Mouse (Mus musculus): ENCODE results near the gene Sptan1. TPM values are rescaled to one million over a fixed set of nuclear protein-coding genes. Genes with fewer than 3 reads are reported as not detected.
"Not testable (repeated sequence)": the region's sequence is repeated elsewhere in the genome, so short reads cannot be mapped to it uniquely, and the experiment has no call there.

Gene Sptan1
- total RNA-seq, 1 experiment = 340 TPM

GRCm38 (mm10) chr2:30051992-30052761 lies 86.8 kb downstream of the Sptan1 start:
- Histone ChIP-seq H3K4me3 (ENCODE audit: insufficient read depth in 1 of 2, low read depth in 1 of 2, low read length in 2 of 2, poor library complexity in 1 of 2, severe bottlenecking in 1 of 2) (no peak overlapping the region), H3K9me3 (ENCODE audit: control insufficient read depth, insufficient read depth, low read depth, low read length) (no peaks in the 10 kb centered on the region), H3K9ac (ENCODE audit: insufficient read depth, low read depth, low read length, poor library complexity, severe bottlenecking) (0 out of 2 replicates have a peak overlapping the region, but pooled peaks have one; percentile 7), H3K4me1 (ENCODE audit: control insufficient read depth in 2 of 2, insufficient read depth in 2 of 2, low read length in 2 of 2, poor library complexity in 1 of 2) (peaks cover 3 to 13% of the 10 kb centered on the region in 2 experiments; a peak in 3 of 4 replicates), H3K36me3 (ENCODE audit: control insufficient read depth, insufficient read depth, low read length, poor library complexity, severe bottlenecking) (peaks cover under 1% of the 10 kb centered on the region; the same call in 1 of the 2 replicates), H3K27ac (ENCODE audit: insufficient read depth, low read depth, low read length, poor library complexity, severe bottlenecking) (no peak overlapping the region; the same call in 1 of the 2 replicates)
- in situ Hi-C loops (cut with MboI; ENCODE audit: low sequenced_read_pairs in 2 of 2, unreplicated experiment in 2 of 2) = no loop called here
- DNase-seq (ENCODE audit: low read depth, low spot score) = no peak
- no peak for TF ChIP-seq HCFC1 (IDR thresholded peaks at IDR 0.05; ENCODE audit: borderline replicate concordance, insufficient read depth, low read length)

GRCm38 (mm10) chr2:30055310-30055709 lies 90.0 kb downstream of the Sptan1 start:
- H3K4me3 ChIP-seq (ENCODE audit: insufficient read depth in 1 of 2, low read depth in 1 of 2, low read length in 2 of 2, poor library complexity in 1 of 2, severe bottlenecking in 1 of 2); H3K4me1 ChIP-seq (ENCODE audit: control insufficient read depth in 2 of 2, insufficient read depth in 2 of 2, low read length in 2 of 2, poor library complexity in 1 of 2); H3K36me3 ChIP-seq (ENCODE audit: control insufficient read depth, insufficient read depth, low read length, poor library complexity, severe bottlenecking); H3K9me3 ChIP-seq (ENCODE audit: control insufficient read depth, insufficient read depth, low read depth, low read length); DNase-seq (ENCODE audit: low read depth, low spot score); H3K27ac ChIP-seq (ENCODE audit: insufficient read depth, low read depth, low read length, poor library complexity, severe bottlenecking); in situ Hi-C loops (cut with MboI; ENCODE audit: low sequenced_read_pairs in 2 of 2, unreplicated experiment in 2 of 2); H3K9ac ChIP-seq (ENCODE audit: insufficient read depth, low read depth, low read length, poor library complexity, severe bottlenecking): not testable (repeated sequence)

GRCm38 (mm10) chr2:30056736-30057135 lies 91.4 kb downstream of the Sptan1 start:
- no peak for DNase-seq (ENCODE audit: low read depth, low spot score)

GRCm38 (mm10) chr2:30057223-30057904 lies 92.0 kb downstream of the Sptan1 start, which contains the start of gene Set:
Set (plus strand) TSS chr2:30057378.
- Histone ChIP-seq H3K9ac (ENCODE audit: insufficient read depth, low read depth, low read length, poor library complexity, severe bottlenecking) (no peak within 1 kb of the TSS), H3K9me3 (ENCODE audit: control insufficient read depth, insufficient read depth, low read depth, low read length) (no peaks in the 10 kb centered on the region), H3K36me3 (ENCODE audit: control insufficient read depth, insufficient read depth, low read length, poor library complexity, severe bottlenecking) (no peaks in the 10 kb centered on the region), H3K27ac (ENCODE audit: insufficient read depth, low read depth, low read length, poor library complexity, severe bottlenecking) (peak within 1 kb of the TSS; percentile 5; the same call in 1 of the 2 replicates), H3K4me3 (ENCODE audit: insufficient read depth in 1 of 2, low read depth in 1 of 2, low read length in 2 of 2, poor library complexity in 1 of 2, severe bottlenecking in 1 of 2) (no peak within 1 kb of the TSS), H3K4me1 (ENCODE audit: control insufficient read depth in 2 of 2, insufficient read depth in 2 of 2, low read length in 2 of 2, poor library complexity in 1 of 2) (peaks cover 0 to 8% of the 10 kb centered on the region in 2 experiments)
- DNase-seq (ENCODE audit: low read depth, low spot score) = peak; percentile 85
- in situ Hi-C loops (cut with MboI; ENCODE audit: low sequenced_read_pairs in 2 of 2, unreplicated experiment in 2 of 2) = no loop called here
- no peak for TF ChIP-seq ZC3H11A (IDR thresholded peaks at IDR 0.05; ENCODE audit: borderline replicate concordance, low read depth, low read length)
- peak; percentile 68; the same call in 1 of the 2 replicates for TF ChIP-seq ZNF384 (IDR thresholded peaks at IDR 0.05; ENCODE audit: low read depth, low read length)

More at GRCm38 (mm10) chr2:30056736-30057135, 91.4 kb downstream of the Sptan1 start:
- no peaks in the 10 kb centered on the region for H3K36me3 ChIP-seq (ENCODE audit: control insufficient read depth, insufficient read depth, low read length, poor library complexity, severe bottlenecking)
- no peak for TF ChIP-seq CHD2 (IDR thresholded peaks at IDR 0.05; ENCODE audit: low read depth, low read length)
- H3K27ac ChIP-seq (ENCODE audit: insufficient read depth, low read depth, low read length, poor library complexity, severe bottlenecking) = peak overlapping the region; percentile 5; the same call in 1 of the 2 replicates
- H3K4me3 ChIP-seq (ENCODE audit: insufficient read depth in 1 of 2, low read depth in 1 of 2, low read length in 2 of 2, poor library complexity in 1 of 2, severe bottlenecking in 1 of 2) = no peak overlapping the region
- no peaks in the 10 kb centered on the region for H3K9me3 ChIP-seq (ENCODE audit: control insufficient read depth, insufficient read depth, low read depth, low read length)
- no peak overlapping the region for H3K9ac ChIP-seq (ENCODE audit: insufficient read depth, low read depth, low read length, poor library complexity, severe bottlenecking)
- H3K4me1 ChIP-seq (ENCODE audit: control insufficient read depth in 2 of 2, insufficient read depth in 2 of 2, low read length in 2 of 2, poor library complexity in 1 of 2) = peaks cover 0 to 9% of the 10 kb centered on the region in 2 experiments
- in situ Hi-C loops (cut with MboI; ENCODE audit: low sequenced_read_pairs in 2 of 2, unreplicated experiment in 2 of 2) = no loop called here

GRCm38 (mm10) chr2:30058418-30058817 lies 93.1 kb downstream of the Sptan1 start:
- H3K36me3 ChIP-seq (ENCODE audit: control insufficient read depth, insufficient read depth, low read length, poor library complexity, severe bottlenecking) = peaks cover 9% of the 10 kb centered on the region
- DNase-seq (ENCODE audit: low read depth, low spot score) = peak; percentile 69
- no peak for TF ChIP-seq MAFK (IDR thresholded peaks at IDR 0.05; ENCODE audit: insufficient read depth, low read depth, low read length)
- no peak for TF ChIP-seq CHD2 (IDR thresholded peaks at IDR 0.05; ENCODE audit: low read depth, low read length)
- no peak for TF ChIP-seq HCFC1 (IDR thresholded peaks at IDR 0.05; ENCODE audit: borderline replicate concordance, insufficient read depth, low read length)
- TF ChIP-seq ZNF384 (IDR thresholded peaks at IDR 0.05; ENCODE audit: low read depth, low read length) = no peak
- TF ChIP-seq ZC3H11A (IDR thresholded peaks at IDR 0.05; ENCODE audit: borderline replicate concordance, low read depth, low read length) = no peak
- H3K9me3 ChIP-seq (ENCODE audit: control insufficient read depth, insufficient read depth, low read depth, low read length) = no peaks in the 10 kb centered on the region
- in situ Hi-C loops (cut with MboI; ENCODE audit: low sequenced_read_pairs in 2 of 2, unreplicated experiment in 2 of 2) = no loop called here
- no peak overlapping the region for H3K9ac ChIP-seq (ENCODE audit: insufficient read depth, low read depth, low read length, poor library complexity, severe bottlenecking)
- H3K4me1 ChIP-seq (ENCODE audit: control insufficient read depth in 2 of 2, insufficient read depth in 2 of 2, low read length in 2 of 2, poor library complexity in 1 of 2) = peaks cover 0 to 6% of the 10 kb centered on the region in 2 experiments
- no peak overlapping the region for H3K27ac ChIP-seq (ENCODE audit: insufficient read depth, low read depth, low read length, poor library complexity, severe bottlenecking)
- H3K4me3 ChIP-seq (ENCODE audit: insufficient read depth in 1 of 2, low read depth in 1 of 2, low read length in 2 of 2, poor library complexity in 1 of 2, severe bottlenecking in 1 of 2) = no peak overlapping the region
